Mouse (Mus musculus): Measurements from ENCODE around the gene Cwc27.

DNA sequence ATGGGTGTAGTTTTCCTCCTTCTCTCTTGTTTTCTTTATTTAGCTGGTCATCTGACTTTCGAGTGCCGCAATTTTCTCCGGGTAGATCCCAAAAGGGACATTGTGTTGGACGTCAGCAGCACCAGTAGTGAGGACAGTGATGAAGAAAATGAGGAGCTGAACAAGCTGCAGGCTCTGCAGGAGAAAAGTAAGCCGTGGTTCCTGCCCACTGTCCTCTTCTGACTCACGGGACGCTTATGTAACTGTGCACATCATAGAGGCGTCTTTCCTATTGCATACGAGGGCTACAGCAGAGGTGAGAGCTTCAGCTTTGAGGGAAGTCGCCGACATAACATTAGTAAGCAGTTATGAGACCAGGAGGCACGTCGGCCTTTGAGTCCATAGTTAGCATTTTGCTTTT, 15.9 kb upstream of the Cwc27 start:
- TF ChIP-seq POLR2A (IDR thresholded peaks at IDR 0.05; ENCODE audit: control insufficient read depth, low read depth, low read length) (no peak), CTCF (IDR thresholded peaks at IDR 0.05; ENCODE audit: control insufficient read depth, insufficient read depth, insufficient replicate concordance, low read depth, low read length) (no peak)
